Mouse (Mus musculus) hindbrain, embryonic 15.5 days (tissue): ENCODE measurements around the gene Gm10188. TPM values are rescaled to one million over a fixed set of nuclear protein-coding genes. Genes with fewer than 3 reads are reported as not detected.

ENCODE experiments used
- ATAC-seq: fragments of 200-750 bp; cut with Nextera tagmentation; 2 replicates; pipeline ENCODE4 v1.8.0; 2017; ENCODE audit warnings: low read depth, moderate number of reproducible peaks, moderate TSS enrichment; ENCODE audit not compliant: low FRiP score
- H3K27ac ChIP-seq: fragments of 300-500 bp; sonication (generic); replicated peaks from 2 replicates; pipeline ENCODE4 v1.5.1; 2015; ENCODE audit warnings: mild to moderate bottlenecking, inconsistent platforms
- H3K27me3 ChIP-seq: fragments of 300-500 bp; sonication (generic); 2 replicates; pipeline ENCODE4 v1.6.1; 2015; ENCODE audit warnings: control low read depth, inconsistent platforms
- H3K36me3 ChIP-seq: fragments of 300-500 bp; sonication (generic); 2 replicates; pipeline ENCODE4 v1.6.1; 2015; ENCODE audit warnings: control low read depth, inconsistent platforms
- H3K4me1 ChIP-seq: fragments of 300-500 bp; sonication (generic); replicated peaks from 2 replicates; pipeline ENCODE4 v1.6.1; 2015; ENCODE audit warnings: control low read depth, inconsistent platforms
- H3K4me2 ChIP-seq: fragments of 300-500 bp; sonication (generic); 2 replicates; pipeline ENCODE4 v1.6.1; 2015; ENCODE audit warnings: moderate library complexity, mild to moderate bottlenecking, inconsistent platforms
- H3K4me3 ChIP-seq: fragments of 300-500 bp; sonication (generic); 2 replicates; pipeline ENCODE4 v1.5.1; 2015; ENCODE audit warnings: mild to moderate bottlenecking, inconsistent platforms
- H3K9ac ChIP-seq: fragments of 300-500 bp; sonication (generic); 2 replicates; pipeline ENCODE4 v1.6.1; 2015; ENCODE audit warnings: inconsistent platforms
- H3K9me3 ChIP-seq: fragments of 300-500 bp; sonication (generic); 2 replicates; pipeline ENCODE4 v1.6.1; 2016; ENCODE audit warnings: control low read depth, inconsistent platforms
- whole genome bisulfite sequencing: fragments of 180-500 bp; shearing (Covaris S2); methylation state at CpG from one replicate; pipeline ENCODE4 v1.1.7; 2015; 5-methylcytosine and 5-hydroxymethylcytosine counted together
- polyA plus RNA-seq: library from polyadenylated mRNA; unstranded; fragments of >200 nt; fragmentation: Nextera tagmentation; extraction: Ambion mirVana; gene quantifications from 2 replicates; pipeline ENCODE4 v1.2.1, GENCODE M21; 2015

The Gm10188 gene
- polyA plus RNA-seq, 1 experiment from 2014 or later, result 0.25 TPM

DNA sequence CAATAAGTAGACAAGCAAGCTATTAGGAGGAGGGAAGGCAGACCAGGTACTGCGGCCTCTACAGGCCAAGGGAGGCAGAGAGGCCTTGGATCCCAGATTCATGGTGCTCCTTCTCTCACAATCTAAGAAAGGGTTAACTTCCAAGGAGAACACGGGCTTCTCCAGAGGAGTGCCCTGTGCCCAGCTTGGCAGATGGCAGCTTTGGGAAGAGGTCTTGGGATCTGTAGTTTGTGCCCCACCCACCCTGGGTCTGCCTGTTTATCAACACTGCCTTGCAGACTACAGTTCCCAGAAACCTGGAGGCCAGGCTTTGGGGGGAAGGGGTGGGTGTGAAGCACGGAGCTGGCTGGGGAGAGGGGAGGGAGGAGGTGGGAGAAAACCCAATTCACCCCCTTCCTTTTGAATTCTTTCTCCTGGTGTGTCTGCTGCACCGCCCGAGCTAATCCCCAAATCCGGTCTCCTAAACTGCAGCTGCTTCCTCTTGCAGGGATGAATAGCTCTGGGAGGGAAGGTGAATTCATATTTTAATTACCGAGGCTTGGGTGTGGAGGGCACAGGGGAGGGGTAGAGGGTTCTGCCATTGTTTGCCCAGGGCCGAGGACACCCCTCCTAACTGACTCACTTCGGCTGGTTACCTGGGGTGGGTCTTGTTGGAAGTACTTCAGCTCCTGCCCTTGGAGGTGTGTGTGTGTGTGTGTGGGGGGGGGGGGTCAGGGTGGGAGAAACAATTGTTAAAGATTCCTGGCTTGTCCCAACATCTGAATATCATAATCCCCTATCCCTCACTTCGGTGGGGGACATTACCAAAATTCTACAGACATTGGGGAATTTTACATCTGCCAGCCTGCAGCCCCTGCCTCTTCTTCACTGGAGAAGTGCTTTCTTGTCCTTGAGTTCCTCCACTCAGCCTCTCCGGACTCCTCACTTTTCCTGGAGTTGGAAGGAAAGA is 28.7 kb downstream of the Gm10188 start:
- ATAC-seq, result peak; percentile 85

DNA sequence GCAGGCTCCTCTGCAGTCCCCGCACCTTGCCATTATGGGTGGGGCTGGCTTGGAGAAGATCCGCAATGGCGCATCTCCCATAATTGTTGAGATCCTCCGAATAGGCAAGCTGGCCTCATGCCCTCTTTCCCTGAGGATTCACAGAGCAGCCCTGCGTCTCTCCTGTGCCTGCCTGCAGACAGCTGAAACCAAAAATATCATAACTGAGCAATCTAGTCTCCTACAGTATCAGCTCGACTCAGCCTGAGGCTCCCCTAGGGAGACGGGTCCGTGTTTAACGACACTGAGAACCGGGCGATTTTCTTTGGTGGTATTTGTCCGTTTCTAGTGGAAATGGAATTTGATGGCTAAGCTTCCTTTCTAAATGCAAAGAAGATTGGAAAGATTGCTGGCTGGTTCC is 29.6 kb downstream of the Gm10188 start:
- 9% methylated on average over 12 of the region's 12 CpGs for WGBS
- H3K27ac ChIP-seq, result peak overlapping the region; percentile 67
- H3K9ac ChIP-seq, result 0 out of 2 replicates have a peak overlapping the region, but pooled peaks have one; percentile 35
- H3K4me3 ChIP-seq, result peak overlapping the region; percentile 36; the same call in 1 of the 2 replicates
- no peaks in the 10 kb centered on the region for H3K27me3 ChIP-seq
- H3K4me1 ChIP-seq, result peaks cover 83% of the 10 kb centered on the region
- no peaks in the 10 kb centered on the region for H3K36me3 ChIP-seq
- peak overlapping the region; percentile 47 for H3K4me2 ChIP-seq
- no peaks in the 10 kb centered on the region for H3K9me3 ChIP-seq
- ATAC-seq, result no peak

More for the DNA sequence above, 28.7 kb downstream of the Gm10188 start:
- H3K4me1 ChIP-seq, result peaks cover 80% of the 10 kb centered on the region
- no peaks in the 10 kb centered on the region for H3K36me3 ChIP-seq
- H3K9ac ChIP-seq, result peak overlapping the region; percentile 35
- no peaks in the 10 kb centered on the region for H3K27me3 ChIP-seq
- peak overlapping the region; percentile 67 for H3K27ac ChIP-seq
- WGBS, result 5% methylated on average over 11 of the region's 11 CpGs
- no peaks in the 10 kb centered on the region for H3K9me3 ChIP-seq
- peak overlapping the region; percentile 36 for H3K4me3 ChIP-seq
- H3K4me2 ChIP-seq, result peak overlapping the region; percentile 47

DNA sequence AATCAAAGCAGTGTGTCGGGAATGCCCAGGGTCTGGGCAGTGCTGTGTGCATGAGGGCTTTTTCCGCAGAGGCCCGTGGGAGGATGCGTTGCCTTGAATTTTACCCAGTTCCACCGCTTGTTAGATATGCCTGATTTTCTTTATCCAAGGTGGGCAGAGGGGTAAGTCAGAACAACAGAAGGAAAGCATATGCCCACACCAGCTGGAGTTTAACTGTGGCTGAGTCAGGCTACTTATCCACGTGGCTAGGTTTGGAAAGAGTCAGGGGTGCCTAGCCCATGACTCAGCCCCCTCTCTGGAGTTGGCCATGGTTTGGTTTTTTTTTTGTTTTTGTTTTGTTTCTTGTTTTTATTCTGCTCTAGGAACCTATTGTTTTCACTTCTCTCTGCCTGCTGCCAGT is 30.3 kb downstream of the Gm10188 start:
- H3K4me3 ChIP-seq, result no peak overlapping the region
- H3K4me1 ChIP-seq, result peaks cover 90% of the 10 kb centered on the region
- no peak for ATAC-seq
- peak overlapping the region; percentile 47; the same call in 1 of the 2 replicates for H3K4me2 ChIP-seq
- no peak overlapping the region for H3K9ac ChIP-seq
- H3K36me3 ChIP-seq, result no peaks in the 10 kb centered on the region
- H3K9me3 ChIP-seq, result no peaks in the 10 kb centered on the region
- no peaks in the 10 kb centered on the region for H3K27me3 ChIP-seq
- peak overlapping the region; percentile 67 for H3K27ac ChIP-seq
- WGBS, result 75% methylated on average over 6 of the region's 6 CpGs

DNA sequence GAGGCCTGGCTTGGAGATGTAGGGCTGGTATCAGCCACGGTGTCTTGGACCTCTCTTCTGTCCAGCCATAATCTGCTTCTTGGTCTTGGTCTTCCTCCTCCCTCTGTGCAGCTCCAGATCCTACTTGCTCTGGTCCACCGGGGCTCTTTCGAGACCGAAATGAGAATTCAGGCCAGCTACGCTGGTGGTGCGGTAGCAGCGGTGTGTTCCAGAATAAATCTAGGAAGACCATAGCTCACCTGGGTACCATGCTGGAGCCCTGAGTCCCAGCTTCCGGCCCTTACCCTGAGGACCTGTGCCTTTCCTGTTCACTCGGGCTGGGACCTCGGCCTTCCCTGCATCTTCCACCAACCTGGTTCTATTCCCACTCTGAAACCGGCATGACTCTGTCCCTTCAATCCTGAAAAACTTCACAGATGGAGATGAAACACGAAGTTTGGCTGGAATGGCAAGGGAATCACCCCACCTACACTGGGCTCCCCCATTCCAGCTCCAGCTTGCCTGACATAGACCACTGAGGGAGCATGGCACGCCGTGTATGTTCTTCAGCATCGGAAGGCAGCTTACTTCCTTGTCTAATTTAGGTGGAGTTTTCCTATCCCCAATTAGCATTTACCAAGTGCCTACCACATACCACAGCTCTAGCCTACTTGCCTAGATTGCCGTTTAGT is 31.0 kb downstream of the Gm10188 start:
- H3K9me3 ChIP-seq, result no peaks in the 10 kb centered on the region
- ATAC-seq, result no peak
- peaks cover 97% of the 10 kb centered on the region for H3K4me1 ChIP-seq
- no peak overlapping the region for H3K4me3 ChIP-seq
- H3K36me3 ChIP-seq, result no peaks in the 10 kb centered on the region
- 76% methylated on average over 16 of the region's 16 CpGs for WGBS
- no peak overlapping the region for H3K4me2 ChIP-seq
- no peak overlapping the region for H3K9ac ChIP-seq
- peak overlapping the region; percentile 10; the same call in 1 of the 2 replicates for H3K27ac ChIP-seq
- no peaks in the 10 kb centered on the region for H3K27me3 ChIP-seq

DNA sequence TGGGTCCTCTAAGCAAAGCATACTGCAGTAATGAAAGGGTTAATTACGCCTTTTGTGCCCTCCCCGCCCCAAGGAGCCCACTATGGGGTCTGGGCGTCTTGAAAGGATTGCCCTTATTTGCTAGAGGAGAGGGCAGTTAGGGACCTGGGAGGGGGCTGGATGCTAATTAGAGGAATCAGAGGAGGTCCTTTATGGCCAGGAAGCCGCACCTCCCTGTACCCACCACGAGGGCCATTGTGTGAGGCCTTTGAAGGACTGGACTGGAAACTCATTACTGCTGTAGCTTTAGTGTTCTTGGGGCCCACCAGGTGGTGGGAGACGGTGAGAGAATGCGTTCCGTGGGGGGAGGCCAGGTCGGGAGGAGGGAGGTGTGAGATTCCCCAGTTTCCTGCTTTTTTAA is 31.9 kb downstream of the Gm10188 start:
- Histone ChIP-seq H3K4me2 (peak overlapping the region; percentile 31), H3K36me3 (no peaks in the 10 kb centered on the region), H3K27ac (0 out of 2 replicates have a peak overlapping the region, but pooled peaks have one; percentile 10), H3K4me3 (no peak overlapping the region), H3K9ac (no peak overlapping the region), H3K27me3 (no peaks in the 10 kb centered on the region), H3K9me3 (no peaks in the 10 kb centered on the region), H3K4me1 (peaks cover 99% of the 10 kb centered on the region)
- ATAC-seq, result no peak
- WGBS, result 5% methylated on average over 9 of the region's 9 CpGs

DNA sequence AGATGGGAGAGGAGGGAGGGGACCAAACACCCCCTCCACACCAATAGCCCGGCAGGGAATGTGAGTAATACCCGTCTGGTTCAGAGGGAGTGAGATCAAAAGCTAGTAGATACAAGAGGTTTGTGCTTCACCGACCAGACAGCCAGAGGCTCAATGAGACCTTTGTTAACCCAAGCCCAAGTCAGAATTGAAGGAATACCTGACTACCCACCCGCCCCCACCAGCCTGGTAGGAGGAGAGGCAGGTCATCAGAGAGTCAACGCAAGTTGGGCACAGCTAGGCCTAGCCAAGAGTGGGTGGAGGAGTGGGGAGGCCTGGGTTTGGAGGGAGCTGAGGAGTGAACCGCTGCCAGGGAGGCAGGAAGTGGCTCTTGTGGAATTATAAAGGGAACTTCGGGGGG is 33.2 kb downstream of the Gm10188 start:
- no peak for ATAC-seq
- Histone ChIP-seq H3K9ac (peak overlapping the region; percentile 20; the same call in 1 of the 2 replicates), H3K4me3 (no peak overlapping the region), H3K27ac (no peak overlapping the region), H3K4me1 (peaks cover 95% of the 10 kb centered on the region), H3K9me3 (no peaks in the 10 kb centered on the region), H3K27me3 (no peaks in the 10 kb centered on the region), H3K4me2 (peak overlapping the region; percentile 35), H3K36me3 (no peaks in the 10 kb centered on the region)
- 12% methylated on average over 7 of the region's 7 CpGs for WGBS

DNA sequence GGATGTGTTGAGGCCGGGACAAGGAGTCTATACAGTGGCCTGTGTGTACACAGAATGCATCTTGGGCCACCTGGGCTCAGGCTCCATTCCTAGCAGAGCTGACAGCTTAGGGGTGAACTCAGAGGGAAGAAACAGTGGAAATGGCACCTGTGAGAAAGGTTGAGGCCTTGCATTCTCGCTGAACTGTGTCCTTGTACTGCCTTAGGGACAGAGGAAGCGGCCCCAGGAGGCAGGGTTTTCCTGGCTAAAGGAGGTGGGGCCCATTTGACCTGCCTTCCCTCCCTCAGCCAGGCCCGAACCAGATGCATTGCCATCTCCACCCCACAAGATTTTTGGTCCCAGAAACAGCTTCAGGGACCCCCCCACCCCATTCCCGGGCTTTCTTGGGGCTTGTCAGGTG is 33.9 kb downstream of the Gm10188 start:
- Histone ChIP-seq H3K4me2 (peak overlapping the region; percentile 35), H3K27ac (0 out of 2 replicates have a peak overlapping the region, but pooled peaks have one; percentile 34), H3K4me3 (no peak overlapping the region)

DNA sequence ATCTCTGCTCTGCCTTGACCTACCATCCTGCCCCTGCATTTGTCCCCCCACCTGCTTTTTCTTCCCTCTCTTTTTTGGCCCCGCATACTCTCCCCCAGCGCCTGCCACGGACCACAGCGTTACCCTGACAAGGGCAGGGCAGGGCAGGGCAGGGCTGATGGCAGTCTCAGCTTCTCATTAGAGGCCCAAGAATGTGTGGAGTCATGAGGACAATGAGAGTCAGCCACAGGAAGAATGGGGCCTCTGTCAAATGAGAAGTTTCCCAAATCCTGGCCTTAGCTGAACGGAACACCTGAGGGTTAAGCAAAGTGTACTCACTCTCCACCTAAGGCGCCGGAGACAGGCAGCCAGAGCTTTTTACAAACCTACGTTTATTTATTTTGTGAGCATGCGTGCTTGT is 34.5 kb downstream of the Gm10188 start:
- no peak overlapping the region; the same call in 1 of the 2 replicates for H3K9ac ChIP-seq
- ATAC-seq, result no peak
- no peaks in the 10 kb centered on the region for H3K9me3 ChIP-seq
- WGBS, result 39% methylated on average over 9 of the region's 9 CpGs
- H3K4me1 ChIP-seq, result peaks cover 83% of the 10 kb centered on the region
- peak overlapping the region; percentile 36 for H3K4me2 ChIP-seq
- no peak overlapping the region for H3K27ac ChIP-seq
- no peaks in the 10 kb centered on the region for H3K36me3 ChIP-seq
- no peaks in the 10 kb centered on the region for H3K27me3 ChIP-seq
- no peak overlapping the region for H3K4me3 ChIP-seq

More for the DNA sequence above, 33.9 kb downstream of the Gm10188 start:
- Histone ChIP-seq H3K27me3 (no peaks in the 10 kb centered on the region), H3K4me1 (peaks cover 88% of the 10 kb centered on the region), H3K9ac (no peak overlapping the region; the same call in 1 of the 2 replicates), H3K36me3 (no peaks in the 10 kb centered on the region), H3K9me3 (no peaks in the 10 kb centered on the region)
- ATAC-seq, result no peak
- 51% methylated on average over 5 of the region's 5 CpGs for WGBS

DNA sequence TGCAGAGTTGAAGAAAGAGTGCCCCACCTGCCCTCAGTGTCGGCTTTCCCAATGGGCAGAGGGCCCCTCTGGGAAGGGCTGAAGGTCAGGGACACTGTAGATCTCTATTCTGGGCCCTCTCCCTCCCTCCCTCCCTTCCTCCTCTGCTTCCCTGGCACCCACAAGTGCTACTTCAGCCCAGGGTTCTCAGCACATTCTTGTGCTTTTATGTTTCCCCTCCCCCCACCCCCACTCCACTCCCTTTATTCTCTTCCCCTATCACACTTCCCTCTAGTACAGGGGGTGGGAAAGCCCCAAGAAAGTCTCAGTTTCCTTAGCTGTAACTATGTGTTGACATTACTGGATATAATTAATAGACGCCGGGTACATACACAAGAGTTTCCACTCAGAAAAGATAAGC is 34.9 kb downstream of the Gm10188 start:
- no peaks in the 10 kb centered on the region for H3K36me3 ChIP-seq
- H3K4me3 ChIP-seq, result no peak overlapping the region
- no peak overlapping the region for H3K27ac ChIP-seq
- peaks cover 83% of the 10 kb centered on the region for H3K4me1 ChIP-seq
- H3K9ac ChIP-seq, result no peak overlapping the region
- peak overlapping the region; percentile 74 for H3K4me2 ChIP-seq
- H3K9me3 ChIP-seq, result no peaks in the 10 kb centered on the region
- WGBS, result 56% methylated on average over 3 of the region's 3 CpGs
- ATAC-seq, result no peak
- H3K27me3 ChIP-seq, result no peaks in the 10 kb centered on the region

DNA sequence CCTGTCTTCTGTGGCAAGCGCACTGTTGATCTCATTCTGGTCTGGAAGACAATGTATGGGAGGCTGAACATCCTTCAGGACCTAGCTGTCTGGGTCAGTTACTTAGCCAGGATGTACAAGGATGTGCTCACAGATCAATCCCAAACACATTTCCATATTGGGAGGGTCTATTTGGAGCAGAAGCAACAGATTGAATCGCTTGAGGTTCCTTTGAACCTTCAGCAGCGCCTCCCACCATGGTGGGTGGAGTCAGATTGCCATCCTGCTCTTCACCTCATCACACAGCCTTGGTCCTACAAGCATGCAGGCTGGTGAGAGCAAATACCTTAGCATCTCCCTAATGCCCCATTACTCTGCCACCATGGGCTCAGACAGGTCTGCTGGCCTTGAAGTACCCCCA is 35.8 kb downstream of the Gm10188 start:
- WGBS, result 68% methylated on average over 3 of the region's 3 CpGs
- Histone ChIP-seq H3K4me2 (peak overlapping the region; percentile 74), H3K9ac (no peak overlapping the region), H3K4me3 (peak overlapping the region; percentile 75; the same call in 1 of the 2 replicates), H3K4me1 (peaks cover 80% of the 10 kb centered on the region), H3K36me3 (no peaks in the 10 kb centered on the region), H3K9me3 (no peaks in the 10 kb centered on the region), H3K27ac (peak overlapping the region; percentile 98; the same call in 1 of the 2 replicates), H3K27me3 (no peaks in the 10 kb centered on the region)
- ATAC-seq, result no peak

DNA sequence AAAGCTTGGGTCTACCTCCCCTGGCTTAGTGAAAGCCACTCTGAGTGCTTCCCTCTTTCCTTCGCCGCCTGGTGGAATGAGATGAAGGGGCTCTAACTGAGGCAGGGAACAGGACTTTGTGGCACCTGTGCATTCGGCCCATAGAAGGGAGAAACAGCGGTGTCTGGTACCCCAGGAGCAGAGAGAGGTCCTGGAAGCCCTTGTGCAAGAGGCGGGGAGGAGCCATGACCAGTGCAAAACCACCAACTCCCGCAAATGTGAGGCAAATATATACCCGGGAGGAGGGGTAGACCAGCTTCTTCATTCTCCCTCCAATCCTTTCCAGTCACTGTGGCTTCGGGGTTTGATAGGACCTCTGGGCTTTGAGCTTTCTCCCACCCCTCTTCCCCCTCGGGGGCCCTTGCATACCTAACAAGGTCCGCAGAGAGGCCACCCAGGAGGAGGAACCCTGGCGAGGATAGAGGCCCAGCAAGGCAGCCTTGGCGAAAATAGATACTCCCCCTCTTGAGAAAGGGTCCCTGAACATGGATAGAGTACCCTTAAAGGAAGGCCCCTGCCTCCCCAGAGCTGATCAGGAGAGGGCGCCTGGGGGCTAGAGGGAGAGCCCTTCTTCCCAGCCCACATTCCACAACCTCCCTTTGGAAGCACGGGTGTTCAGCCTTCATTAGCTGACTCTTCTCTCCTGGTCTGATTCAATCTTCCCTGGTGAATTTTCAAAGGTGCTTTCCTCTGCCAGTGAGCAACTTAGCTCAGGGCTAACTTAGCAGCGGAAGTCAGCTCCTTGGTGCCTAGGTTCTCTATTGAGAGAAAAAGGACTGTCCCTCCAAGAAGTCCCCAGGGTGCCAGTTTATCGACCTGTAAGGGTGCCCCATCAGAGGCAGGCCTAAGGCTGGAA is 37.5 kb downstream of the Gm10188 start:
- 4% methylated on average over 16 of the region's 16 CpGs for WGBS
- H3K27ac ChIP-seq, result peak overlapping the region; percentile 98
- no peaks in the 10 kb centered on the region for H3K9me3 ChIP-seq
- H3K36me3 ChIP-seq, result no peaks in the 10 kb centered on the region
- H3K4me3 ChIP-seq, result peak overlapping the region; percentile 75
- no peaks in the 10 kb centered on the region for H3K27me3 ChIP-seq
- H3K4me2 ChIP-seq, result peak overlapping the region; percentile 74
- H3K4me1 ChIP-seq, result peaks cover 63% of the 10 kb centered on the region
- H3K9ac ChIP-seq, result peak overlapping the region; percentile 90
- ATAC-seq, result 0 out of 2 replicates have a peak, but pooled peaks have one; percentile 16
